Mouse (Mus musculus) liver, postnatal 0 days (tissue): ENCODE data around the gene Zfp687. TPM values are rescaled to one million over a fixed set of nuclear protein-coding genes. Genes with fewer than 3 reads are reported as not detected.
A peak's percentile ranks its signal among the peaks of the same experiment; 100 is the strongest.

ENCODE experiments used
- ATAC-seq: fragments of 200-750 bp; cut with Nextera tagmentation; 2 replicates; pipeline ENCODE4 v1.8.0; 2017; ENCODE audit warnings: mild to moderate bottlenecking, moderate library complexity
- DNase-seq: peaks from one replicate; pipeline ENCODE4 v3.0.0-alpha.2; 2016
- H3K27ac ChIP-seq: fragments of 300-500 bp; sonication (generic); 2 replicates; pipeline ENCODE4 v1.5.1; 2014; ENCODE audit warnings: antibody characterized with exemption, moderate library complexity, mild to moderate bottlenecking, low read depth
- H3K27me3 ChIP-seq: fragments of 300-500 bp; sonication (generic); 2 replicates; pipeline ENCODE4 v1.6.1; 2014; ENCODE audit warnings: low read length, control low read depth, mixed read lengths; ENCODE audit not compliant: insufficient read depth
- H3K36me3 ChIP-seq: fragments of 300-500 bp; sonication (generic); replicated peaks from 2 replicates; pipeline ENCODE4 v1.6.1; 2014; ENCODE audit warnings: mild to moderate bottlenecking, control low read depth, low read length, moderate library complexity, mixed read lengths; ENCODE audit not compliant: insufficient read depth
- H3K4me1 ChIP-seq: fragments of 300-500 bp; sonication (generic); 2 replicates; pipeline ENCODE4 v1.6.1; 2014; ENCODE audit warnings: antibody characterized with exemption, mild to moderate bottlenecking, control low read depth; ENCODE audit not compliant: insufficient read depth
- H3K4me2 ChIP-seq: fragments of 300-500 bp; sonication (generic); 2 replicates; pipeline ENCODE4 v1.6.1; 2014; ENCODE audit warnings: low read depth, mild to moderate bottlenecking, low read length, moderate library complexity, mixed read lengths
- H3K4me3 ChIP-seq: fragments of 300-500 bp; sonication (generic); 2 replicates; pipeline ENCODE4 v1.5.1; 2014; ENCODE audit warnings: low read depth, low read length
- H3K9ac ChIP-seq: fragments of 300-500 bp; sonication (generic); replicated peaks from 2 replicates; pipeline ENCODE4 v1.6.1; 2014; ENCODE audit warnings: mild to moderate bottlenecking, moderate library complexity
- H3K9me3 ChIP-seq: fragments of 300-500 bp; sonication (generic); 2 replicates; pipeline ENCODE4 v1.6.1; 2016; ENCODE audit warnings: mild to moderate bottlenecking, control low read depth, low read length, mixed read lengths
- CTCF ChIP-seq: sonication (generic); IDR thresholded peaks from 2 replicates; pipeline ENCODE4 v1.5.1; 2016; ENCODE audit warnings: antibody characterized with exemption, low read depth
- EP300 ChIP-seq: IDR thresholded peaks from 2 replicates; pipeline ENCODE4 v1.6.1; 2016; ENCODE audit warnings: antibody characterized with exemption, low read depth, mild to moderate bottlenecking
- WGBS: fragments of 180-500 bp; shearing (Covaris S2); extraction: QIAGEN DNeasy Blood & Tissue Kit; methylation state at CpG from one replicate; pipeline ENCODE4 v1.1.7; 2014; ENCODE audit not compliant: insufficient replicate concordance; 5-methylcytosine and 5-hydroxymethylcytosine counted together
- polyA plus RNA-seq: library from polyadenylated mRNA; unstranded; fragments of >200 nt; fragmentation: Nextera tagmentation; extraction: Ambion mirVana; gene quantifications from 2 replicates; pipeline ENCODE4 v1.2.1, GENCODE M21; 2015

The Zfp687 gene
- 3.7 and 5.3 TPM in 2 replicates for polyA plus RNA-seq

- WGBS = 1% methylated on average over 31 of the region's 37 CpGs
- peak within 1 kb of the TSS; percentile 97 for H3K27ac ChIP-seq
Measured at GRCm38 (mm10) chr3:95015337-95015872, at the start of gene Zfp687. TSS of gene Zfp687 (minus strand) at chr3:95015448.

GRCm38 (mm10) chr3:95063741-95064140 is 48.5 kb upstream of the Zfp687 start:
- no peak for ATAC-seq
- no peaks in the 10 kb centered on the region for H3K27me3 ChIP-seq
- no peak overlapping the region for H3K27ac ChIP-seq

More at GRCm38 (mm10) chr3:95015337-95015872, at the start of gene Zfp687:
- ATAC-seq = peak; percentile 95
- no peaks in the 10 kb centered on the region for H3K27me3 ChIP-seq
- H3K4me2 ChIP-seq = peak within 1 kb of the TSS; percentile 98
- TF ChIP-seq CTCF (no peak), EP300 (no peak)
- peak; percentile 98 for DNase-seq
- H3K4me3 ChIP-seq = peak within 1 kb of the TSS; percentile 95
- H3K9ac ChIP-seq = peak within 1 kb of the TSS; percentile 86
- H3K36me3 ChIP-seq = peaks cover 22% of the 10 kb centered on the region
- H3K4me1 ChIP-seq = peaks cover 29% of the 10 kb centered on the region
- H3K9me3 ChIP-seq = no peaks in the 10 kb centered on the region

DNA sequence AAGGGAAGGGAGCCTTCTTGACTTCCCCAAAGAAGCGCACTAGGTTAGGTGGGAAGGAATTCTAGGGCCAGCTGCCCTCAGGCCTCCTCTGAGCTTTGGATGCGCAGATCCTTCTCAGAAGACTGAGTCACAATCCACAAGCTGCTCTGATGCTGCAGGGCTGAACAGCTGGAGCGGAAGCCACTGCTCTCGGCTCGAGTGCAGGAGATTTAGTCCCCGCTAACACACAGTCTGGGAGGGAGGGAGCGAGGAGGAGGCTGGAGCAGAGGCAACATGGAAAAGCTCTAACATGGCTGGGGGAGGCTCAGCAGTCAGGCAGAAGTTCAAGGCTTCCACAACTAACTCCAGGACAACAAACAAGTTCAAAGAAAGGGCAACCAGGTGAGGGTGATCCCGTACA is 42.8 kb upstream of the Zfp687 start:
- DNase-seq = no peak
- 88% methylated on average over 8 of the region's 8 CpGs for WGBS
- H3K4me1 ChIP-seq = peaks cover 8% of the 10 kb centered on the region
- no peaks in the 10 kb centered on the region for H3K9me3 ChIP-seq
- no peak overlapping the region for H3K27ac ChIP-seq
- H3K4me2 ChIP-seq = no peak overlapping the region
- no peaks in the 10 kb centered on the region for H3K27me3 ChIP-seq
- H3K4me3 ChIP-seq = no peak overlapping the region
- no peak overlapping the region for H3K9ac ChIP-seq
- TF ChIP-seq EP300 (no peak), CTCF (no peak)
- peaks cover 37% of the 10 kb centered on the region for H3K36me3 ChIP-seq
- ATAC-seq = no peak

More at GRCm38 (mm10) chr3:95063741-95064140, 48.5 kb upstream of the Zfp687 start:
- no peak overlapping the region for H3K4me3 ChIP-seq
- H3K9ac ChIP-seq = no peak overlapping the region
- TF ChIP-seq CTCF (no peak), EP300 (no peak)
- 94% methylated on average over 4 of the region's 4 CpGs for WGBS
- H3K4me1 ChIP-seq = no peaks in the 10 kb centered on the region
- H3K4me2 ChIP-seq = no peak overlapping the region
- DNase-seq = no peak
- no peaks in the 10 kb centered on the region for H3K9me3 ChIP-seq
- H3K36me3 ChIP-seq = peaks cover 79% of the 10 kb centered on the region

GRCm38 (mm10) chr3:95056275-95056674 is 41.0 kb upstream of the Zfp687 start:
- no peak overlapping the region for H3K4me3 ChIP-seq
- H3K27me3 ChIP-seq = no peaks in the 10 kb centered on the region
- ATAC-seq (peak; percentile 60), DNase-seq (peak; percentile 53)
- no peak overlapping the region for H3K4me2 ChIP-seq
- no peak overlapping the region for H3K9ac ChIP-seq
- WGBS = 51% methylated on average over 7 of the region's 7 CpGs
- H3K9me3 ChIP-seq = no peaks in the 10 kb centered on the region
- no peak overlapping the region for H3K27ac ChIP-seq
- H3K4me1 ChIP-seq = peaks cover 8% of the 10 kb centered on the region
- TF ChIP-seq CTCF (no peak), EP300 (0 out of 2 replicates have a peak, but pooled peaks have one; percentile 34)
- H3K36me3 ChIP-seq = peaks cover 25% of the 10 kb centered on the region

- DNase-seq (peak; percentile 58), ATAC-seq (peak; percentile 55)
- TF ChIP-seq CTCF = no peak
- TF ChIP-seq EP300 = peak; percentile 68; the same call in 1 of the 2 replicates
- Histone ChIP-seq H3K36me3 (peaks cover 12% of the 10 kb centered on the region), H3K9me3 (no peaks in the 10 kb centered on the region), H3K4me1 (peaks cover 8% of the 10 kb centered on the region), H3K9ac (no peak overlapping the region), H3K27me3 (no peaks in the 10 kb centered on the region), H3K27ac (peak overlapping the region; percentile 24; the same call in 1 of the 2 replicates), H3K4me2 (peak overlapping the region; percentile 38; the same call in 1 of the 2 replicates), H3K4me3 (no peak overlapping the region)
- WGBS = 30% methylated on average over 10 of the region's 10 CpGs
Measured at GRCm38 (mm10) chr3:95054481-95055260, 39.4 kb upstream of the Zfp687 start.

DNA sequence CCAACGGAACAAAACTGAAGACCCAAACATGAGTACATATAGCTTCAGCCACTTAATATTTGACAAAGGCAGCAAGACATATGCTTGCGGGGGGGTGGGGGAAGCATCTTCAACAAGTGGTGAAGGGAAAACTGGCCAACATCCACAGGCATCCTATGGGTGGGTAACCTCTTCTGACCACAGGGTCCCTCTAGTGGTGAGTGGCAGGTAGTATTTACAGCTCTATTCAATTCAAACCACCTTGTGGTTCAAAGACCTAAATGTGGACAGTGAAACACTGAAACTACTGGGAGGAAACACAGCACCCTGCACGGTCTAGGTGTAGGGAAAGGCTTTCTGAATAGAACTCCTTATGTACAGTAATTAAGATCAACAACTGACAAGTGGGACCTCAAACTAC is 38.5 kb upstream of the Zfp687 start:
- Histone ChIP-seq H3K9me3 (no peaks in the 10 kb centered on the region), H3K4me2 (no peak overlapping the region), H3K27ac (no peak overlapping the region), H3K36me3 (peaks cover 2% of the 10 kb centered on the region), H3K4me3 (no peak overlapping the region), H3K4me1 (peaks cover 8% of the 10 kb centered on the region), H3K9ac (no peak overlapping the region), H3K27me3 (no peaks in the 10 kb centered on the region)
- peak; percentile 48 for DNase-seq
- 38% methylated on average over 3 of the region's 3 CpGs for WGBS
- ATAC-seq = peak; percentile 43
- TF ChIP-seq EP300 = no peak
- peak; percentile 84 for TF ChIP-seq CTCF
